Mouse (Mus musculus): ENCODE measurements around the gene Smndc1.
"Not testable (repeated sequence)": the region's sequence is repeated elsewhere in the genome, so short reads cannot be mapped to it uniquely, and the experiment has no call there.

Gene Smndc1

DNA sequence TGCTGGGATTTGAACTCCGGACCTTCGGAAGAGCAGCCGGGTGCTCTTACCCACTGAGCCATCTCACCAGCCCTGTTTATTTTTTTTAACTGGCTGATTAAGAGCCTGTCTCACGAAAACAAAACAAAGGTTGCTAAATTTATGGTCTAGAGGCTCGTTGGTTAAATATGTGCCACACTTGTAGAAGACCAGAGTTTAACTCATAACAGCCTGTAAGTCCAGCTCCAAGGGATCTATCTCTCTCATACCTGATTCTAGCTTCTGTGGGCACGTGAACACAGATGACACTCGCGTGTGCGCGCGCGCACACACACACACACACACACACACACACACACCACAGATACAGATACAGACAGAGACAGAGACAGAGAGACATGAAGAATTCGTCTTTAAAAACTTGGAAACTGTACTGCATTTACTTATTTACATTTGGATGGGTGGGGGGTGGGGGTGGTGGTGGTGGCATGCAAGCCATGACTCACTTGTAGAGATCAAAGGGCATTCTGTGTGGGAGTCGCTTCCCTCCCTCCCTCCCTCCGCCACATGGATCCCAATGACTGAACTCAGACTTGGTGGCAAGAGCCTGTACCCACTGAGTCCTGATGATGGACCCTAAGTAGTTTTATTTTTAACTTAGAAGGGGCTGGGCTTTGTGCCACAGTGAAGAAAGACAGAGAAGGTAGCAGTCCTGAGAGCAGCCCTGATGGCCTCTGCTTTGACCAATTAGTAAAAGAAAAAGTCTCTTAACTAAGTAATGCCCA, 23.4 kb upstream of the Smndc1 start:
- peak; percentile 42 for DNase-seq (ENCODE audit: low read depth, low spot score)

DNA sequence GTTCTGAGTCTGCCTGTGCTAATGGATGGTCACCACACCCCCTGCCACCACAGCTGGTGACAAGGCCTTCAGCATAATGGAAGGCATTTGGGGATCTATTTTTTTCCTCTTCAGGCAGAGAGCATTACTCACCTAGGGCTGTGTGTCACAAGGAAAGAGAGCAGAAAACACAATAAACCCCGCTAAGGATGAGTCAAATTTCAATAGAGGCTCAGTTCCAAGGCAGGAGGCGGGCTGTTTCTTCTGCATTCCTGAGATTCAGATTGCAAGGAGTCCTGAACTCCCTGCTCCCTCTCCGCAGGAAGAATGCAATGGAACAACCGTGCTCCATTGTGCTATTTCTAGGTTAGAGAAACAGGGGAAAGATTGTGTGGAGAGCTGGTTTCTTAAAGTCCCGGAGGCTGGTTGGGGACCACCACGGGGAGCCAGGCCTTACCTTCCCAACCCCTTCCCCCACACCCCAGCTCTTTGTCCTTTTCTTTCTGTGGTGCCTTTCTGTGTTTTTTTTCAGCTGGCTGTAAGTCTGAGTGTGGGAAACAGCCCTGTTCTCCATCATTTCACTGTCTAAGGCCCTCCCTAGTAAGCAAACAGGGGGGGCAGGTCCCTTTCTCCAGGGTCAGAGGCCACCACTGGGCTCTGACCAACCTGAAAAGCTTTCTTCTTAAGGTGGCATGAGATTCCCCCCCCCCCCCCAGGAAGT, 21.9 kb upstream of the Smndc1 start:
- DNase-seq (ENCODE audit: low read depth, low spot score) = peak; percentile 53

DNA sequence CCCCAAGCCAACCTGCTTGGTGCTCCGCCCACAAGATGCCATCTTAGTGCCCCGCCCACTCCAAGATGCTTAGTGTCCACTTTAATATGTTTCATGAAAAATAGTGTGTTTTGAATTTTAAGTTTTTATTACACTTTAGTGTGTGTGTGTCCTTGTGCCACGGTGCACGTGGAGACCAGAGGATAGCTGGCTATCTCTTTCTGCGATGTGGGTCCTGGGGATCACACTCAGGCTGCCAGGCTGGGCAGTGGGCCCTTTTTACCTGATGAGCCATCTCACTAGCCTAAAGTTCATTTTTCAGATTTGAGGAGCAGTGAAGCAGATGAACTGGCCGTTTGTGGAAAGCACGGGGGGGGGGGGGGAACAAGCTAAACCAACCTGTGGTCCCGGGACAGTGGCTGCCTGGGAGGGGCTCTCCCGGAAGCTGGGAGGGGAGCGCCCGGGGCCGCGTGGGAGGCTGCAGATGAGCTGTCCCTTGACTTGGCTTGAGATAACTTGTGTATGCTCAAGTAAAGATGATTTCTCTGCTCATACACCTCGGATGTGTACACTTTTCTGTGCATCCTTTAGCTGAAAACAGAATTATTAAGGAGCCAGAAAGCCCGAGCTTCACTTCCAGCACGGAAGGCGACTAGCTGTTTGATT, 19.4 kb upstream of the Smndc1 start:
- DNase-seq (ENCODE audit: low read depth, low spot score) = no peak

DNA sequence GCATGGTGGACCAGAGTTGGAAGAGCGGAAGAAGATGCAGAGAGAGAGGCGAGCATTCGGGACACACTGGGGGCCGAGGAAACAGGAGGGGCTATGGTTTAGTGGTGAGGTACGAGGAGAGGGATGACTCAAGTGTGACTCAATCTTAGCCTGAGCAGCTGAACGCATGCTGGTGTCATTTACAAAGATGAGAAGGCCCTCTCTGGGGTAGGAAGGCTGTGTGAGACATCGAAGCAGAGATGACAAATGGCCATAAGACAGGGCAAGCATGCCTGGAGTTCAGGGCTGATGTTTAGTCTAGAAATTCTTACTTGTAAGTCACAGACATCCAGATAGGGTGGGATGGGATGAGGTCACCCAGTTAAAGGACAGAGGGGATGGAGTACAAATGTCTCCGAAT, 18.0 kb upstream of the Smndc1 start:
- DNase-seq (ENCODE audit: low read depth, low spot score) = no peak

DNA sequence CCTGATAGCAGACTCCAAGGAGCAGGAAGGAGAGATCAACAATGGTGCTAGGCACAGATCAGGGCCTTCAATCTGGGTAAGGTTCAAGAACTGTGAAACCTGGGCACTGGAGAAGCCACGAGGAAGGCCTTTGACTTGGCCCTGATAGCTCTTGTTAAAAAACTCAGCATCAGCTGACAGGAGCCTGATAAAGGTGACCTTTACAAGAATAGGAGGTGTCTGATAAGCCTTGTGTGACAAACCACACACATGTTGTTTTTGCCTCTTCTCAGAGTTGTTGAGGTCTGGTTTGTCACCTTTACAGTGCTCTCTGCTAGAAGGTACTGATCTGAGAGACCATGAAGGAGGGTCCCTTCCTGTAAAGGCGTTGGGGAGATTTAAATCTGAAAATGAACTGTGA, 17.0 kb upstream of the Smndc1 start:
- DNase-seq (ENCODE audit: low read depth, low spot score) = no peak

DNA sequence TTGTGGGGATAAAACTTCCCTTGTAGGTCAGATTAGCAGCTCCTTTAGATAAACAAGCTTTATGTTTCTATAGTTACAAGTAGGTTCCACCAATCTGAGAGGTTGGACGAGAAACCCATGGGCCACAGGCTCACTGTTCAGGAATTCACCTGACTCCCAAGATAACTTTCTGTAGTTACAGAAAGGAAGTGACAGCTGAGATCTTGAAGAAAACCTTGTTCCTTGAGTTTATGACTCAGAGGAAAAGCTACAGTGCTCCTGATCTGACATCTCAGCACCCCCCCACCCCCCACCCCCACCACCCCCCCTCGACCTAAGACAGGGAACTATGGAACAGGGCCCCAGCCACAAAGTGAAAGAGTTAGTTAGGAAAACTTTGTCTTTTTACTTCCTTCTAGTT, 15.4 kb upstream of the Smndc1 start:
- DNase-seq (ENCODE audit: low read depth, low spot score) = no peak

DNA sequence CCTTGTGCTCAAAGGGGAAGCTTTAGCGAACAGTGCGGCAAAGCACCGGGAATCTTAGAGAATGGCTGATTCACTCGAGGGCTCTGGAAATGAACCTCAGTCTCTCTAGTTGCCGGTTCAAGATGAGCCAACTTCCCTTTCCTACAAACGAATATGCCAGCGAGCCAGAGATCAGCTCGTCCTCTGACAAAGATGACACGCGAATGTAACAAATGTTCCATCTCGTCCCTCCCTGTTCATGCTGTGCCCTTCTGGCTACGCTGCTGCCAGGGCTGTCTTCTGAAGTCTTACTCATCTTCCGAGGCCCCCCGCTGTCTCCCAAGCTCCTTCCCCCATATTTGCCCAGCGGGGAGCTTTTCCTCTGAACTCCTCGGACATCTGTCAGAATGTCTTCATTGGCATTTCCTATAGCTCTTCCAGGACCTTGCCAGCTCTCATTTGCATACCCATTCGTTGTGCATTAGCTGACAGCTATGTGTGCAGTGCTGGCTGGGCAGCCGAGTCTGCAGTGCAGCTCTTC, 14.5 kb upstream of the Smndc1 start:
- peak; percentile 71 for DNase-seq (ENCODE audit: low read depth, low spot score)

DNA sequence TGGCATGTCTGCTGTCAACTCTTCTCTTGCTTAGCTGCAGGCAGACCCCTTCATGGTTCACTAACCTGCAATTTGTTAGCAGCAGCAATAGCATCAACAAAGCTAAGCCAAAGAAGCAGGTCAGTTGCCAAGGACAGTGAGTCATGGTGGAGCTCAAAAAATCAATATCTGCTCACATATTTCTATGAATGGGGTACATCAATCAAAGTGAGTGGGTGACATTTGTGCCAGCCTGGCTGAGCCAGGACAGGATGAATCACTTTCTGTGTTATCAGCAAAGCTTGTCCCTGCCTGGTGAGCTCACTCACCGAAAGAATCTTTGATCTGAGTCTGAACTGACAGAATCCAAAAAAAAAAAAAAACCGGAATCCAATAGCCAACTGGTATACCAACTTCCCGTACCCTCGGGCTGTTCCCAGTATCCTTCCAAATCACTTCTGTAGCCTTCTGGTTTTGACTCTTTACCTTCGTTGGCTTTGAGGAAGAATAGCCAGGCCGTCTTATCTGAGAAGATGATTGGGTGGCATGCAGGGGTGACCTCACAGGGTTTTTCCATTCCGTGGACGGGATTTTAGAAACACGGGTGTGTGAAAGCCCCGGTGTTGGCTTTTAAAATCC, 13.9 kb upstream of the Smndc1 start:
- no peak for DNase-seq (ENCODE audit: low read depth, low spot score)

DNA sequence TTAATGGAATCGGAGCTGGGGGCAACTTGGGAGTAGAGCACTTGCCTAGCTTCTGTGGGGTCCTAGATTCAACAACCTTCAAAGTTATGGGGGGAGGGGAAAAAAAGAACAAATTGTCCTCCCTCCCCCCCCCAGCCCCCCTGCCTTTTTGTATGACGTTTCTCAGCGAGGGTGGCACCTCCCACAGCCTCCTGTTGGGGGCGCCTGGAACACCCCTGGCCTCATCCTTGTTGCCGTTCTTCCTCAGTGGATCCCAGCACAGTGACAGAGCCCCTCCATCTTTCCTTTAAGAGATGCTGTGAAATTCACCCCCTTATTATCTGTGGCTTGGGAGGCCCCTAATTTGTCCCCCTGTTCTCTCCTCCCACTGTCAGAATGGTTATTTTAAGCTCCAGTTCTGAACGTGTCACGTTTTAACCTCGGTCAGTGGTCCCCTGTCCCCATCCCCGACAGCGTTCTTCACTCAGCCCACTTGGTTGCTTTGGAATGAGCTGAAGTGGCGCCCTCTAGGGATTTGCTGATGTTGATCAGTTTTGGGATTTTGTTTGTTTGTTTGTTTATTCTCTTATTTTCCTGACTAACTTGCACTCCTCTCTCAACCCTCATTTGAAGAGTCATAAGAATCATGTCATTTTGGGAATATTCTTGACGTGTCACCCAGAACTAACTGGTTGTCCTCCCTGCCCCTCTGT, 12.5 kb upstream of the Smndc1 start:
- DNase-seq (ENCODE audit: low read depth, low spot score) = peak; percentile 56

DNA sequence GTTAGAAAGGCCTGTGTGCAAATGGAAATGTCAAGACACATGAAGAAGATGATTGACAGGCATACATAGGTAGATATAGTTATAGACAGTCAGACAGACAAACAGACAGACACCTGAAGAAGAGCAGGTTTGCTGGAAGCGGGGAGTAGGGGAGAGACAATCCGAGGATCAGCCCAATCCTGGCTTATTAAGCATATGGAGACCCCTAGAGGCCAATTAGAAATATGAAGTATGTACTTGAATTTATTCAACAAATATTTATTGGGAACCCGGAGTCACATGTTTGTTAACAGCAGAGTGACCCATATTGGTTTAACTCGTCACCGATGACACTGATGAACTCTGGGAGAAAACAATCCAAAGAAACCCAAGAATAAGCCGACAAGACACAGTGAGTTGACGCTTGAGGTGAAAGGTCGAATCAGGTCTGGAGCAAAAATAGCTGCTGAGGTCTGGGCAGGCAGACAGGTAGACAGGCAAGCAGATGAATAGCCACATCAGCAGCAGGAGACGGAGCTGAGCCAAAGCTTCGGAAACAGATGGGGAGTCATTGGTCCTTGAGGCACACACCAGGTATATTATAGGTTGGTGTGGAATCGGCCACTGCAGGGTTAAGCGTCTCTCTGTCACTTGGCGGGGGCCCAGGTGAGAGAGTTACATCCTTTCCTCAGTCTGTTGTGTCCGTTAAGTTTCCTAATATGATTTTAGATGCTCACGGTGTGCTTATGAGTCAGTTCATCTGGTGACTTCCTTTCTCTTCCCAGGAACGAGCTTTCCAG, 10.1 kb upstream of the Smndc1 start:
- DNase-seq (ENCODE audit: low read depth, low spot score) = no peak

DNA sequence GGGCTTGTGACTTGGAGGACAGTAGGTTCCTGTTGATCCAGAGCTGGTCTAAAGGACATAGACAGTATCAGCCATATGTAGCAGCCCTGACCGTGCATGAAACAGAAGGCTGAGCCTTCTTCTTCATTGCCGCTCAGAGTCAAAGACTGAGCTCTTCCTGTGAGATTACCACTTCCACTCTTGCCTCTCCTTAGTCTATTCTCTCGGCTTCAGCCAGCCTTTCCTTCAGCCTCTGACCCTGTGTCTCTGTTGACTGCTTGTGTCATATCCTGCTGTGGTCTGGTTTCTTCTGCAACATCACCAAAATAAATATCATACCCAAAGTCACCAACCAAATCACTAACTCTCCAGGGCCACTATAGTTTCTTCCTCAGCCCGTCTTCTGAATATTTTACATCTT, 8.8 kb upstream of the Smndc1 start:
- no peak for DNase-seq (ENCODE audit: low read depth, low spot score)

DNA sequence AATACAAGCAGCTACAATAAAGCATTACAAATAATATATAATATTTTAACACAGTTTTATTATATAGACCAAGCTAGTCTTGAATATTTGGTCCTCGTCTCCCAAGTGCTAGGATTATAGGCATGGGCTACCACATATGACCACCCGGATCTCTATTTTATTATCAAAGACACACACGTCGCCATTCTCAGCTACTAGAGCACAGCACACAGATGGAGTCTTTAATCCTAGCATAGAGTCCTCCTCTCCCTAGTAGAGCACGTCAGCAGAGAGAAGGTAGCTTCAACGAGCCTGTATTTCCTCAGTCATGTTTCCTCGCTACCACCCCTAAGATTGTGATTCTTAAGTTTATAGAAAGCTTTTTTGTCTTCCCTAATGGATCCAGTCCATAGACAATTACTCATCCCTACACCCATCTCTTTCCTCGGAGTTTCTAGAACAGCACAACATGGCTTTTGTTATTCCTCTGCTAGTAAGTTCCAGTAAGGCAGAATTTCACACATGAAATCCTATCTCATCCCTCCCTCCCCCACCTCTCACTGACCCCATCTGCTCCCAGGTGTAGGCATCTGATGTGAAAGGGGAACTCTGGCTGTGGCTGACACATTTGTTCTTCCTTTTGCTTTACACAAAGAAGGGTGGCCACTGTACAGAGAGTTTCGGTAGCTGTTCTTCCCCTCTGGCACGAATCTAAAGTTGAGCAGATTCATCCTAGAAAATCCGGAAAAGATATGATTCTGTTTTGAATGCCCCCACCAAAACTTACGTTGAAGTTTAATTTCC, 7.3 kb upstream of the Smndc1 start:
- DNase-seq (ENCODE audit: low read depth, low spot score) = no peak

DNA sequence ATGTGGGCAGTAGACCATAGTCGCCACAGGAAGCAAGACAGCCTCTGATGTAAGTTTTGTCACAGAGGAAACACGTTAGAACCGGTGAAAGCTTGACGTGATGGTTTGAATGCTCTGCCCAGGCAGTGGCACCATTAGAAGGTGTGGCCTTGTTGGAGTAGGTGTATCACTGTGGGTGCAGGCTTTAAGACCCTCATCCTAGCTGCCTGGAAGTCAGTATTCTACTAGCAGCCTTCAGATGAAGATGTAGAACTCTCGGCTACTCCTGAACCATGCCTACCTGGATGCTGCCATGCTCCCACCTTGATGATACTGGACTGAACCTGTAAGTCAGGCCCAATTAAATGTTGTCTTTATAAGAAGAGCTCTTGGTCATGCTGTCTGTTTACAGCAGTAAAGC, 5.4 kb upstream of the Smndc1 start:
- DNase-seq (ENCODE audit: low read depth, low spot score) = not testable (repeated sequence)

DNA sequence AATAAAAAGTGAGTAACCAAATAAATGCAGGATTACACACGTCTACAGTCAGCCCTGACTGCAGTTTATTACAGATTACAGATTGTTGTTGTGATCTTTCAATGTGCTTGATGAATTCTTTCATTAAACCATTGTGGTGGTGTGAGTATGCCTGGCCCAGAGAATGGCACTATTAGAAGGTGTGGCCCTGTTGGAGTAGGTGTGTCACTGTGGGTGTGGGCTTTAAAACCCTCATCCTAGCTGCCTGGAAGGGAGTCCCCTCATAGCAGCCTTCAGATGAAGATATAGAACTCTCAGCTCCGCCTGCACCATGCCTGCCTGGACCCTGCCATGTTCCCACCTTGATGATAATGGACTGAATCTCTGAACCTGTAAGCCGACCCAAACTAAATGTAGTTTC, 4.6 kb upstream of the Smndc1 start:
- DNase-seq (ENCODE audit: low read depth, low spot score) = not testable (repeated sequence)

DNA sequence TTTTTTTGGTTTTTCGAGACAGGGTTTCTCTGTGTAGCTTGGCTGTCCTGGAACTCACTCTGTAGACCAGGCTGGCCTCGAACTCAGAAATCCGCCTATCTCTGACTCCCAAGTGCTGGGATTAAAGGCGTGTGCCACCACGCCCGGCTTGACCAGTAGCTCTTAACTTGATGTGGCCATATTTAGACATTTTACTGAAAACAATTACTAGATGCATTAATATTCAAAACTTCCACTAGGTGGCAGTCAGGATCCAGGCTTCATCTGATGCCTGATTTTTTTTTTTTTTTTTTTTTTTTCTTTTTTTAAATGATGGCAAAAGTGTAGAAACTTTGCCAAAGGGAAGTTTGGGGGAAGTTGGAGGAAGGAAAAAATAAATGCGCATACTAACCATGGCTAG, 4.2 kb upstream of the Smndc1 start:
- peak; percentile 72 for DNase-seq (ENCODE audit: low read depth, low spot score)

DNA sequence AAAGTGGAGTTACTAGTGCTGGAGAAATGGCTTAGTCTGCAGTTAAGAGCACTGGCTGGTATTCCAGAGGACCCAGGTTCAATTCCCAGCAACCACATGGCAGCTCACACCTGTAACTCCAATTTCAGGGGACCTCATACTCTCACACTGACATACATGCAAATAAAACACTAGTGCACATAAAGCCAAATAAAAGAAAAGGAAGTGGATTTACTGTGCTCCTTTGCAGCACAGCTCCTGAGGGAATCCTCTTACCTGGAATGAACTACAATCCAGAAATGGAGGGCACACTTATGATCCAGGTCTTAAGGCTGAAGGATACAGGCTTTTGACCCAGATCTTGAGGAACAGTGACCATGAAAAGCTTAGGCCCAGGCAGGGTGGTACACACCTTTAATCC, 3.3 kb upstream of the Smndc1 start:
- DNase-seq (ENCODE audit: low read depth, low spot score) = no peak

DNA sequence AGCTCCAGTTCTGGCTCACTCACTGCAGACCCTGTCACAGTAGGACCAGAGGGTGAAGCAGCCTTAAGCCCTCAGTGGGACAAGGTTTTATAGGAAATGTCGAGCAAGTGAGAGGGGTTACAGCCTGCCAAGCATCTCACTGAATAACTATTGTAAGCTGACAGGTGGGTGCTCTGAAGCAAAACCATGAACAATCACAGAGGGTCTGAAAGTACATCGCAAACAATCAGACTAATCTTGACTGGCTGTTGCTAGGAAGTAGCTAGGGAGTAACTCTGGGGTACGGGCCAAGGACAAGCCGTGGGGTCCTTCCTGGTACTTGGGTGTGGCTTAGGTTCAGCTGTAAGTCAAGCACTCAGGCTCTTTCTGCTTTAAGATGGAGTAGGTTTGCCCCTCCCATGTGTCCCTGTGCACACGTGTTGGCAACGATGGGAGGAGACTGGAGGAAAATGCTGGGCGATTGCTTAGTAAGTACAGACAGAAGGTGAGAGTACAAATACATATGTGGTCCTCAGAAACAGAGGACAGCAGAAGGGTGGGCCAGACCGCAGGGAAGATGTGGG, 2.5 kb upstream of the Smndc1 start:
- peak; percentile 76 for DNase-seq (ENCODE audit: low read depth, low spot score)

DNA sequence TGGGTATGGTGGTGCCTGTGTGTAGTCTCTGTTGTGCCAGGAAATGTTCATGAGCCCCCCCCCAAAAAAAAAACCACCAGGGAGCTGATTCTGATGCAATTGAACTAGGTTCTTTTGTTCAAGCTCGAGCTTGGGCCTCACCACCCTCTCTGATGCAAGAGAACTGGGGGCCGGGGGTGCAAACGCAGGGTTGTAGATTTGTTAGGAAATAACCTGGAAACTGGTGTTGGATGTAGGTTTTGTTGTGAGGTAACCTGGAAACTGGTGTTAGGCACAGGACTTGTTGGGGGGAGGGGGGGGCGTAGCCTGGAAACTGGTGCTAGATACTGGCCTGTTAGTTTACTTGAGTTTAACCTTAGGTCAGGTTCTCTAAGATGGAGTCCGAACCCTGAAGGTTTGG, 1.4 kb upstream of the Smndc1 start:
- no peak for DNase-seq (ENCODE audit: low read depth, low spot score)

DNA sequence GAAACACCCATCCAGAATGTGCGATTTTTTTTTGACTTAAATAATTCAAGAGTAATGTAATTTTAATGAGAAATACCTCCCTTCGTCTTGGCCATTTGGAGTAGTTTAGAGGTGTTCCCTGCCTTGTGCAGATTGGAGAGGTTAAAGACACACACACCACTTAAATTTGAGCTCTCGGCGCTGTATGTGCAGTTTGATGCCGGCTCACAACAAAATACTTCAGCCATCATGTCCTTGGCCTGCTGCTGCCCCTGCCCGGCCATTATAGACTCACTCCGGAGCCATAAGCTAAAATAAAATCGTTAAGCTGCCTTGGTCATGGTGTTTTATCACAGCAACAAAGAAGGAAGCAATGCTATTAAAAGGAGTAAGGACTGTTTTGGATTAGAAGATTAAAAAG, 1.0 kb upstream of the Smndc1 start:
- no peak for DNase-seq (ENCODE audit: low read depth, low spot score)

Data from ZHBTc4 (cell line).